21 mouse cellular contexts compared by ENCODE assay signal in the genomic region with DNA sequence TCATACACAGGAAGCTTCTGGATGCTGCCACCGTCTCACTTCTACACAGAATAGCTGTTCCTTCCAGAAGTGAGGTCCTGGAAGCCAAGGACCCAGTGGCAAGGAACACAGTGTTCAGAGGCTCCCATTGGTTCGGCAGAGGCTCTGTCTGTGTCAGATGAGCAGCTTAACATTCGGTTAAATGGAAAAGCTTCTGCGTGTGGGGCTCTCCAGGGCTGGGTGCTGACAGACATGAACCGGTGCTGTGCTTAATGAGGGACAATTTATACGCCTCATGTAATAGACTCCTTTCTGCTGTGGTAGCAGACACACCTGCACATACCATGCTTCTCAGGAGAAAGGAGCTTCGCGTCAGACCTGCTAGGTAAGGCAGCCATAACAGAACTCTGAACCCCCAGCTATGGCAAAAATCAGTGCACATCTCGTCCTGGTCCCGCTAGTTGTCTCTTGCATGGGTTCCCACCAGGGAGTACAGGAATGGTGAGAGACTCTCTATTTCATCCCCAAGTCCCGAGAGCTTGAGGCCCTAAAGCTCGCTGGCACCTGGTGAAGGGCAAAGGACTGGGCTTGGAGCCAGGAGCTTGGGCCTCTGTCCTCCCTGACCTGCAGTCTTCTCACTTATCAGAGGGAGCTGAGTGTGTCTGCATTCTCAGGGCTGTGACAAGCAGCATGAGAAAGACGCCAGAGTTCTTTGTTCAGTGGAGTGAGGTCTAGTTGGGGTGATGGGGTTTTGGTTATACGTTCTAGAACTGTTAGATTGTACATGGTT.
DNase-seq lines count a peak whose midpoint lies in the region; ATAC-seq lines count a peak whose summit lies in the region.
"Had no signal": no experiment of that assay in that cellular context is flagged by ENCODE, and none has a peak within 500 bp of the region (broad histone marks: within the 10 kb centered on the region; RNA-seq: fewer than 3 reads in every experiment).

No protein-coding gene starts in this region.

- 53% methylated on average over 14 of the region's 14 CpGs for WGBS in heart, embryonic 10.5 days
- 80% methylated on average over 14 of the region's 14 CpGs for WGBS in forebrain, embryonic 14.5 days

- H3K27ac ChIP-seq in heart, embryonic 10.5 days: peak overlapping the region; percentile 59; the same call in 1 of the 2 replicates
- no peak overlapping the region for H3K27ac ChIP-seq in forebrain, embryonic 14.5 days (ENCODE audit: low read depth, low read length)
- H3K27ac ChIP-seq: forebrain, embryonic 13.5 days; left cerebral cortex, adult 2 months; limb, embryonic 13.5 days; liver, embryonic 15.5 days; neural tube, embryonic 13.5 days; stomach, postnatal 0 days had no signal

- H3K9me3 ChIP-seq in heart, embryonic 10.5 days: no peaks in the 10 kb centered on the region
- H3K9me3 ChIP-seq in forebrain, embryonic 14.5 days (replicated peaks; ENCODE audit: control insufficient read depth, low read length): no peaks in the 10 kb centered on the region
- H3K9me3 ChIP-seq: forebrain, embryonic 13.5 days; limb, embryonic 13.5 days; liver, embryonic 15.5 days; neural tube, embryonic 13.5 days had no signal

- peaks cover 26% of the 10 kb centered on the region for H3K4me1 ChIP-seq in heart, embryonic 10.5 days
- H3K4me1 ChIP-seq in forebrain, embryonic 14.5 days (ENCODE audit: control insufficient read depth, insufficient read depth, low read length): no peaks in the 10 kb centered on the region
- H3K4me1 ChIP-seq: forebrain, embryonic 13.5 days; limb, embryonic 13.5 days; liver, embryonic 15.5 days had no signal

- H3K9ac ChIP-seq in forebrain, embryonic 14.5 days (ENCODE audit: low read length): no peak overlapping the region
- H3K9ac ChIP-seq: forebrain, embryonic 13.5 days; limb, embryonic 13.5 days; liver, embryonic 15.5 days; neural tube, embryonic 13.5 days had no signal

- peak; percentile 5 to 10 for DNase-seq in cerebellum, postnatal 36 days
- no peak for DNase-seq in cerebellum, adult 11-12 months
- peak; percentile 50 for DNase-seq in adrenal gland, adult 2 months
- no peak for DNase-seq in heart, embryonic 10.5 days (ENCODE audit: low spot score)
- peak; percentile 33 to 37 for DNase-seq in heart, postnatal 14 days
- DNase-seq in urinary bladder, postnatal 4 days (ENCODE audit: low spot score in 2 of 2): no peak
- DNase-seq in yolk sac, embryonic 10.5 days (ENCODE audit: low spot score): no peak
- no peak for DNase-seq in forebrain, embryonic 14.5 days (ENCODE audit: low spot score)
- DNase-seq: B cell, adult 2 months; embryo, embryonic 11 days; kidney, postnatal 10 days; lung, postnatal 14 days; right cerebral cortex, adult 18-20 months; thymus, postnatal 4 days had no signal

- H3K4me3 ChIP-seq in heart, embryonic 10.5 days: no peak overlapping the region
- H3K4me3 ChIP-seq in forebrain, embryonic 14.5 days (ENCODE audit: low read depth, low read length): no peak overlapping the region
- H3K4me3 ChIP-seq: forebrain, embryonic 13.5 days; left cerebral cortex, adult 2 months; limb, embryonic 13.5 days; liver, embryonic 15.5 days; neural tube, embryonic 13.5 days had no signal

- intact Hi-C loops in heart, postnatal 14 days (cut with DNase I): no loop called here

- no peak for ATAC-seq in forebrain, embryonic 14.5 days
- ATAC-seq: forebrain, embryonic 13.5 days; inflammation-experienced regulatory T-cells, adult 6 months had no signal

- no peaks in the 10 kb centered on the region for H3K36me3 ChIP-seq in heart, embryonic 10.5 days
- H3K36me3 ChIP-seq in forebrain, embryonic 14.5 days (ENCODE audit: control insufficient read depth, insufficient read depth, low read length): no peaks in the 10 kb centered on the region
- H3K36me3 ChIP-seq: limb, embryonic 13.5 days; liver, embryonic 15.5 days; neural tube, embryonic 13.5 days had no signal

- H3K4me2 ChIP-seq in forebrain, embryonic 14.5 days (ENCODE audit: low read length): no peak overlapping the region
- H3K4me2 ChIP-seq: forebrain, embryonic 13.5 days; limb, embryonic 13.5 days; liver, embryonic 15.5 days; neural tube, embryonic 13.5 days had no signal

- no peaks in the 10 kb centered on the region for H3K27me3 ChIP-seq in heart, embryonic 10.5 days (ENCODE audit: insufficient read depth, poor library complexity, severe bottlenecking)
- H3K27me3 ChIP-seq in forebrain, embryonic 14.5 days (replicated peaks; ENCODE audit: control insufficient read depth, insufficient read depth, low read length): no peaks in the 10 kb centered on the region
- H3K27me3 ChIP-seq: forebrain, embryonic 13.5 days; limb, embryonic 13.5 days; liver, embryonic 15.5 days; neural tube, embryonic 13.5 days had no signal

Comparison
In these comparisons a context has a peak if more than half of its experiments do, and no peak if none do; other contexts are left out.
1. DNase-seq: peak in cerebellum, postnatal 36 days (2 of 2), adrenal gland, adult 2 months (single experiment) and heart, postnatal 14 days (2 of 2); none in cerebellum, adult 11-12 months (single experiment), heart, embryonic 10.5 days (single experiment), urinary bladder, postnatal 4 days (0 of 2), yolk sac, embryonic 10.5 days (single experiment) and forebrain, embryonic 14.5 days (single experiment).